Mouse (Mus musculus) myocyte (in vitro differentiated cells): ENCODE results near the gene Ccl9.

ENCODE experiments used
- CEBPB ChIP-seq: IDR thresholded peaks from 2 replicates; pipeline ENCODE4 v1.6.1; 2011; ENCODE audit warnings: mild to moderate bottlenecking, moderate library complexity; ENCODE audit not compliant: poor library complexity, insufficient read depth, severe bottlenecking
- E2F4 ChIP-seq: IDR thresholded peaks from one replicate; pipeline ENCODE4 v1.6.1; 2011; ENCODE audit warnings: mild to moderate bottlenecking, control low read depth, moderate library complexity; ENCODE audit not compliant: insufficient read depth
- MAX ChIP-seq: IDR thresholded peaks from one replicate; pipeline ENCODE4 v1.6.1; 2011; ENCODE audit warnings: low read depth, mild to moderate bottlenecking, control low read depth
- MYOD1 ChIP-seq, 3 experiments: IDR thresholded peaks; one replicate each; pipeline ENCODE4 v1.6.1; 2011; ENCODE audit warnings: control low read depth in 2 of 3, low read depth in 2 of 3, mild to moderate bottlenecking in 2 of 3, moderate library complexity in 1 of 3; ENCODE audit not compliant: insufficient read length in 2 of 3, control insufficient read depth in 1 of 3
- MYOG ChIP-seq, 3 experiments: IDR thresholded peaks; one replicate each; pipeline ENCODE4 v1.6.1; 2011; ENCODE audit warnings: control low read depth in 2 of 3, low read depth in 2 of 3, mild to moderate bottlenecking in 2 of 3; ENCODE audit not compliant: insufficient read length in 2 of 3, control insufficient read depth in 1 of 3, insufficient read depth in 1 of 3
- POLR2A ChIP-seq: IDR thresholded peaks from one replicate; pipeline ENCODE4 v1.6.1; 2011; ENCODE audit warnings: low read depth, mild to moderate bottlenecking, control low read depth, moderate library complexity; ENCODE audit not compliant: insufficient read length
- POLR2AphosphoS2 ChIP-seq: IDR thresholded peaks from one replicate; pipeline ENCODE4 v1.6.1; 2011; ENCODE audit warnings: low read depth, control low read depth; ENCODE audit not compliant: insufficient read length
- REST ChIP-seq: IDR thresholded peaks from one replicate; pipeline ENCODE4 v1.6.1; 2011; ENCODE audit warnings: mild to moderate bottlenecking, control low read depth, moderate library complexity; ENCODE audit not compliant: insufficient read depth, insufficient read length
- TCF3 ChIP-seq: IDR thresholded peaks from one replicate; pipeline ENCODE4 v1.6.1; 2011; ENCODE audit warnings: low read depth, control low read depth; ENCODE audit not compliant: insufficient read length
- USF1 ChIP-seq: IDR thresholded peaks from one replicate; pipeline ENCODE4 v1.6.1; 2011; ENCODE audit warnings: low read depth, mild to moderate bottlenecking, control low read depth, moderate library complexity

- TF ChIP-seq MYOD1 (IDR thresholded peaks at IDR 0.05; ENCODE audit: control insufficient read depth in 1 of 3, insufficient read length in 2 of 3, low read depth in 2 of 3) = no peak
- TF ChIP-seq POLR2A = no peak
- TF ChIP-seq USF1 = no peak
- no peak for TF ChIP-seq E2F4
- TF ChIP-seq POLR2AphosphoS2 = no peak
- TF ChIP-seq TCF3 = no peak
- TF ChIP-seq MAX = no peak
- TF ChIP-seq REST = no peak
- no peak for TF ChIP-seq MYOG (IDR thresholded peaks at IDR 0.05; ENCODE audit: control insufficient read depth in 1 of 3, insufficient read depth in 1 of 3, insufficient read length in 2 of 3, low read depth in 2 of 3)
- peak; percentile 98 for TF ChIP-seq CEBPB
Observed at GRCm38 (mm10) chr11:83576927-83577555, 1.4 kb downstream of the Ccl9 start.
